Mouse (Mus musculus): ENCODE measurements around the gene Mapkbp1. TPM values are rescaled to one million over a fixed set of nuclear protein-coding genes. Genes with fewer than 3 reads are reported as not detected.

Gene Mapkbp1
- polyA plus RNA-seq, 1 experiment from 2014 or later, result 3.8 TPM

Other genes starting within 250 kb of the Mapkbp1 start
- gene Itpka, start 230.4 kb upstream of the Mapkbp1 start, polyA plus RNA-seq (2018), result 0.27 TPM in 1 of 3 replicates, not detected in the others
- gene Ltk, start 212.3 kb upstream of the Mapkbp1 start, polyA plus RNA-seq (2018), result not detected in 3 replicates
- gene Rpap1, start 185.2 kb upstream of the Mapkbp1 start, polyA plus RNA-seq (2018), result 5.7 to 9.3 TPM (median 8.7 TPM) in 3 replicates
- gene Tyro3, start 175.0 kb upstream of the Mapkbp1 start, polyA plus RNA-seq (2018), result 0.25 to 0.93 TPM (median 0.48 TPM) in 3 replicates
- 10.1 to 15.2 TPM (median 14.8 TPM) in 3 replicates for gene Mga, start 75.5 kb upstream of the Mapkbp1 start, polyA plus RNA-seq (2018)
- 1.6 to 3.2 TPM (median 2.6 TPM) in 3 replicates for gene Jmjd7, start 54.8 kb downstream of the Mapkbp1 start, polyA plus RNA-seq (2018)
- 0.15 to 0.18 TPM in 2 of 3 replicates, not detected in the other for gene Gm28042, start 54.8 kb downstream of the Mapkbp1 start, polyA plus RNA-seq (2018)
- 0.15 to 0.17 TPM in 2 of 3 replicates, not detected in the other for gene Pla2g4b, start 60.7 kb downstream of the Mapkbp1 start, polyA plus RNA-seq (2018)
- 253 to 336 TPM (median 297 TPM) in 3 replicates for gene Ehd4, start 181.9 kb downstream of the Mapkbp1 start, polyA plus RNA-seq (2018)